11 mouse cellular contexts compared by ENCODE assay signal in the genomic region with DNA sequence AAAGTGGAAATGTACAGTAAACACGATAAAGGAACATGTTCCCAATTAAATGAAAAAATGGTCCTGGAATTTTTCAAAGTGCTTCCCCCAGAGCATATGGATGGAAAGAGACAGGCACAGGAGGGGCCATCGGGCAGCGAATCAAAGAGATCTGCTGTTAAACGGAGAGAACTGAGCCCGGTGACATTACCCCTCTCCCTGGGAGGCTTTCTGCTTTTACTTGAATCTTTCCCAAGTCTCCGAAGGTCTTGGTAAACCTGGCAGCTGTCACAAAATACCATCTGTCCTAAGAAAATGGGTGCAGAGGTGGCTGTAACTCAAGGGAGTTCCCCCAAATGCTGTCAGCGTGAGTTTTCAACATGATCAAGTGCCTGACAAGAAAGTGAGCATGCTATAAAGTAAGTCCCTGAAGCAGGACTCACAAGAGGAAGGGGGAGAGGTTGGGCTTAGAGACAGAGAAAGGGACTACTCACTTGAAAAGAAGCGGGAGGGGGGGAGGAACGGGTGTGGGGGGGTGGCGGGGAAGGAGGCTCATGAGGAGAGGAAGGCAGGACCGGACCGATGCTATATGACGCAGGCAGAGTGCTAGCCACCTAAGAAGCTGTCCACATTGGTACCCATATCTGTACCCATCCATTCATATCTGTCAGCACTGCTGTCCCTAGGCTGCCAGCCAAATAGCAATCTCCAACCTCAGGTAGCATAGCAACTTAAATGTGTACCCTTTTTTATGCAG. TPM values are rescaled to one million over a fixed set of nuclear protein-coding genes. Genes with fewer than 3 reads are reported as not detected.
A peak's percentile ranks its signal among the peaks of the same experiment; 100 is the strongest.
DNase-seq lines count a peak whose midpoint lies in the region; ATAC-seq and TF ChIP-seq lines count a peak whose summit lies in the region.
"Had no signal": no experiment of that assay in that cellular context is flagged by ENCODE, and none has a peak within 500 bp of the region (broad histone marks: within the 10 kb centered on the region; RNA-seq: fewer than 3 reads in every experiment).

No protein-coding gene starts in this region.

- no peaks in the 10 kb centered on the region for H3K9me3 ChIP-seq in hindbrain, embryonic 13.5 days
- H3K9me3 ChIP-seq in hindbrain, embryonic 10.5 days, result no peaks in the 10 kb centered on the region
- no peaks in the 10 kb centered on the region for H3K9me3 ChIP-seq in embryonic facial prominence, embryonic 14.5 days (ENCODE audit: control insufficient read depth, low read length)
- H3K9me3 ChIP-seq in limb, embryonic 14.5 days (ENCODE audit: control insufficient read depth, low read length), result no peaks in the 10 kb centered on the region

- H3K9ac ChIP-seq in hindbrain, embryonic 13.5 days, result no peak overlapping the region
- no peak overlapping the region for H3K9ac ChIP-seq in embryonic facial prominence, embryonic 14.5 days (ENCODE audit: low read depth, low read length)
- H3K9ac ChIP-seq in limb, embryonic 14.5 days (ENCODE audit: low read depth, low read length, severe bottlenecking), result no peak overlapping the region
- H3K9ac ChIP-seq: liver, embryonic 14.5 days had no signal

- WGBS in hindbrain, embryonic 13.5 days, result 49% methylated on average over 13 of the region's 13 CpGs
- 56% methylated on average over 13 of the region's 13 CpGs for WGBS in hindbrain, embryonic 10.5 days
- 30% methylated on average over 11 of the region's 13 CpGs for WGBS in embryonic facial prominence, embryonic 14.5 days
- 40% methylated on average over 13 of the region's 13 CpGs for WGBS in limb, embryonic 14.5 days

- H3K27me3 ChIP-seq in hindbrain, embryonic 13.5 days, result no peaks in the 10 kb centered on the region
- no peaks in the 10 kb centered on the region for H3K27me3 ChIP-seq in hindbrain, embryonic 10.5 days (ENCODE audit: insufficient read depth, poor library complexity, severe bottlenecking)
- no peaks in the 10 kb centered on the region for H3K27me3 ChIP-seq in embryonic facial prominence, embryonic 14.5 days (replicated peaks; ENCODE audit: control insufficient read depth, insufficient read depth, low read length)
- no peaks in the 10 kb centered on the region for H3K27me3 ChIP-seq in limb, embryonic 14.5 days (ENCODE audit: control insufficient read depth, insufficient read depth, low read length)

- no peak for TF ChIP-seq POLR2A in limb, embryonic 14.5 days (IDR thresholded peaks at IDR 0.05; ENCODE audit: borderline replicate concordance, extremely low read depth, insufficient read depth, insufficient read length)

- H3K36me3 ChIP-seq in hindbrain, embryonic 13.5 days, result no peaks in the 10 kb centered on the region
- no peaks in the 10 kb centered on the region for H3K36me3 ChIP-seq in hindbrain, embryonic 10.5 days
- H3K36me3 ChIP-seq in embryonic facial prominence, embryonic 14.5 days (ENCODE audit: control insufficient read depth, insufficient read depth, low read length), result no peaks in the 10 kb centered on the region
- no peaks in the 10 kb centered on the region for H3K36me3 ChIP-seq in limb, embryonic 14.5 days (ENCODE audit: control insufficient read depth, insufficient read depth, low read length)

- DNase-seq in hindbrain, embryonic 10.5 days (ENCODE audit: low spot score), result no peak
- peak; percentile 48 for DNase-seq in embryonic facial prominence, embryonic 14.5 days (ENCODE audit: low spot score)
- DNase-seq in limb, embryonic 14.5 days (ENCODE audit: low spot score), result peak; percentile 17
- no peak for DNase-seq in lung, postnatal 14 days
- DNase-seq in spleen, postnatal 14 days (ENCODE audit: low spot score in 2 of 2), result no peak
- no peak for DNase-seq in yolk sac, embryonic 10.5 days (ENCODE audit: low spot score)
- DNase-seq: kidney, postnatal 4 days; thymus, postnatal 36 days had no signal

- 0 out of 2 replicates have a peak, but pooled peaks cover 8% of the 10 kb centered on the region for H3K4me1 ChIP-seq in hindbrain, embryonic 13.5 days (replicated peaks)
- no peaks in the 10 kb centered on the region for H3K4me1 ChIP-seq in hindbrain, embryonic 10.5 days (replicated peaks)
- no peaks in the 10 kb centered on the region for H3K4me1 ChIP-seq in brown adipose tissue, adult 24 weeks (ENCODE audit: control insufficient read depth, insufficient read depth, insufficient read length, low read length)
- H3K4me1 ChIP-seq in embryonic facial prominence, embryonic 14.5 days (ENCODE audit: control insufficient read depth, insufficient read depth, low read length), result no peaks in the 10 kb centered on the region
- peaks cover 4% of the 10 kb centered on the region; the same call in 1 of the 2 replicates for H3K4me1 ChIP-seq in limb, embryonic 14.5 days (ENCODE audit: control insufficient read depth, insufficient read depth, low read length)

- no peak overlapping the region for H3K4me3 ChIP-seq in hindbrain, embryonic 13.5 days
- no peak overlapping the region for H3K4me3 ChIP-seq in hindbrain, embryonic 10.5 days
- H3K4me3 ChIP-seq in brown adipose tissue, adult 24 weeks (ENCODE audit: insufficient read depth, low read depth, low read length), result peak overlapping the region; percentile 19; the same call in 1 of the 2 replicates
- H3K4me3 ChIP-seq in embryonic facial prominence, embryonic 14.5 days (ENCODE audit: low read depth, low read length), result no peak overlapping the region
- no peak overlapping the region for H3K4me3 ChIP-seq in limb, embryonic 14.5 days (replicated peaks; ENCODE audit: low read length)

- no peak overlapping the region for H3K27ac ChIP-seq in hindbrain, embryonic 13.5 days
- no peak overlapping the region for H3K27ac ChIP-seq in hindbrain, embryonic 10.5 days
- H3K27ac ChIP-seq in brown adipose tissue, adult 24 weeks (replicated peaks; ENCODE audit: low read depth, low read length), result no peak overlapping the region
- H3K27ac ChIP-seq in embryonic facial prominence, embryonic 14.5 days (replicated peaks; ENCODE audit: low read depth, low read length), result no peak overlapping the region
- no peak overlapping the region for H3K27ac ChIP-seq in limb, embryonic 14.5 days (replicated peaks; ENCODE audit: low read depth, low read length)
- H3K27ac ChIP-seq: liver, embryonic 14.5 days had no signal

- ATAC-seq in hindbrain, embryonic 13.5 days (ENCODE audit: low FRiP score), result peak; percentile 78; the same call in 1 of the 2 replicates
- ATAC-seq in embryonic facial prominence, embryonic 14.5 days (ENCODE audit: low read depth), result no peak
- ATAC-seq in limb, embryonic 14.5 days (ENCODE audit: low FRiP score, low read depth), result no peak

- peak overlapping the region; percentile 6; the same call in 1 of the 2 replicates for H3K4me2 ChIP-seq in hindbrain, embryonic 13.5 days
- peak overlapping the region; percentile 23 for H3K4me2 ChIP-seq in embryonic facial prominence, embryonic 14.5 days (ENCODE audit: low read depth, low read length)
- no peak overlapping the region for H3K4me2 ChIP-seq in limb, embryonic 14.5 days (replicated peaks; ENCODE audit: low read depth, low read length, severe bottlenecking)

RNA-seq across cellular contexts. Expression of a gene that starts 31.6 kb away (rescaled TPM):
- 12.1 and 15.5 TPM in 2 replicates for polyA plus RNA-seq in hindbrain, embryonic 13.5 days (2015; fragmentation: Nextera tagmentation; extraction: Ambion mirVana)
- 6.7 and 10.9 TPM in 2 replicates for polyA plus RNA-seq in hindbrain, embryonic 10.5 days (2016; fragmentation: Nextera tagmentation; extraction: Ambion mirVana)
- 16.7 and 25.8 TPM in 2 replicates for polyA plus RNA-seq in brown adipose tissue, adult 24 weeks (2012; ENCODE audit: insufficient read depth, insufficient read length, missing spikeins)
- 28.4 and 33.8 TPM in 2 replicates for polyA plus RNA-seq in embryonic facial prominence, embryonic 14.5 days (2014; fragmentation: Nextera tagmentation; extraction: Ambion mirVana)
- 10.1 and 12.9 TPM in 2 replicates for polyA plus RNA-seq in limb, embryonic 14.5 days (2012; rRNA removed)
- polyA plus RNA-seq in limb, embryonic 14.5 days (2014; fragmentation: Nextera tagmentation; extraction: Ambion mirVana), result 17.3 and 18.2 TPM in 2 replicates

Comparison
In these comparisons a context has a peak if more than half of its experiments do, and no peak if none do; other contexts are left out.
1. DNase-seq: peak in embryonic facial prominence, embryonic 14.5 days (single experiment) and limb, embryonic 14.5 days (single experiment); none in hindbrain, embryonic 10.5 days (single experiment), lung, postnatal 14 days (single experiment), spleen, postnatal 14 days (0 of 2) and yolk sac, embryonic 10.5 days (single experiment).